Mouse (Mus musculus) limb, embryonic 15.5 days (tissue): Measurements from ENCODE around the gene Pard3. TPM values are rescaled to one million over a fixed set of nuclear protein-coding genes. Genes with fewer than 3 reads are reported as not detected.
A peak's percentile ranks its signal among the peaks of the same experiment; 100 is the strongest.

Experiments used
- ATAC-seq: fragments of 200-750 bp; cut with Nextera tagmentation; 2 replicates; pipeline ENCODE4 v1.8.0; 2017; ENCODE audit warnings: low read depth, moderate TSS enrichment; ENCODE audit not compliant: insufficient number of reproducible peaks, low FRiP score, low TSS enrichment
- H3K27ac ChIP-seq: fragments of 300-500 bp; sonication (generic); 2 replicates; pipeline ENCODE4 v1.5.1; 2015; ENCODE audit warnings: moderate library complexity, mild to moderate bottlenecking, inconsistent platforms
- H3K27me3 ChIP-seq: fragments of 300-500 bp; sonication (generic); 2 replicates; pipeline ENCODE4 v1.6.1; 2015; ENCODE audit warnings: inconsistent platforms
- H3K36me3 ChIP-seq: fragments of 300-500 bp; sonication (generic); 2 replicates; pipeline ENCODE4 v1.6.1; 2015; ENCODE audit warnings: inconsistent platforms
- H3K4me1 ChIP-seq: fragments of 300-500 bp; sonication (generic); 2 replicates; pipeline ENCODE4 v1.6.1; 2015; ENCODE audit warnings: inconsistent platforms
- H3K4me2 ChIP-seq: fragments of 300-500 bp; sonication (generic); 2 replicates; pipeline ENCODE4 v1.6.1; 2015; ENCODE audit warnings: mild to moderate bottlenecking, inconsistent platforms
- H3K4me3 ChIP-seq: fragments of 300-500 bp; sonication (generic); 2 replicates; pipeline ENCODE4 v1.5.1; 2015; ENCODE audit warnings: mild to moderate bottlenecking, inconsistent platforms
- H3K9ac ChIP-seq: fragments of 300-500 bp; sonication (generic); 2 replicates; pipeline ENCODE4 v1.6.1; 2015; ENCODE audit warnings: inconsistent platforms
- H3K9me3 ChIP-seq: fragments of 300-500 bp; sonication (generic); 2 replicates; pipeline ENCODE4 v1.6.1; 2016; ENCODE audit warnings: inconsistent platforms
- WGBS: fragments of 180-500 bp; shearing (Covaris S2); methylation state at CpG from one replicate; pipeline ENCODE4 v1.1.7; 2015; 5-methylcytosine and 5-hydroxymethylcytosine counted together
- polyA plus RNA-seq: library from polyadenylated mRNA; unstranded; fragments of >200 nt; fragmentation: Nextera tagmentation; extraction: Ambion mirVana; gene quantifications from 2 replicates; pipeline ENCODE4 v1.2.1, GENCODE M21; 2015

Gene Pard3
- polyA plus RNA-seq, 1 experiment from 2014 or later, result 37.8 TPM

DNA sequence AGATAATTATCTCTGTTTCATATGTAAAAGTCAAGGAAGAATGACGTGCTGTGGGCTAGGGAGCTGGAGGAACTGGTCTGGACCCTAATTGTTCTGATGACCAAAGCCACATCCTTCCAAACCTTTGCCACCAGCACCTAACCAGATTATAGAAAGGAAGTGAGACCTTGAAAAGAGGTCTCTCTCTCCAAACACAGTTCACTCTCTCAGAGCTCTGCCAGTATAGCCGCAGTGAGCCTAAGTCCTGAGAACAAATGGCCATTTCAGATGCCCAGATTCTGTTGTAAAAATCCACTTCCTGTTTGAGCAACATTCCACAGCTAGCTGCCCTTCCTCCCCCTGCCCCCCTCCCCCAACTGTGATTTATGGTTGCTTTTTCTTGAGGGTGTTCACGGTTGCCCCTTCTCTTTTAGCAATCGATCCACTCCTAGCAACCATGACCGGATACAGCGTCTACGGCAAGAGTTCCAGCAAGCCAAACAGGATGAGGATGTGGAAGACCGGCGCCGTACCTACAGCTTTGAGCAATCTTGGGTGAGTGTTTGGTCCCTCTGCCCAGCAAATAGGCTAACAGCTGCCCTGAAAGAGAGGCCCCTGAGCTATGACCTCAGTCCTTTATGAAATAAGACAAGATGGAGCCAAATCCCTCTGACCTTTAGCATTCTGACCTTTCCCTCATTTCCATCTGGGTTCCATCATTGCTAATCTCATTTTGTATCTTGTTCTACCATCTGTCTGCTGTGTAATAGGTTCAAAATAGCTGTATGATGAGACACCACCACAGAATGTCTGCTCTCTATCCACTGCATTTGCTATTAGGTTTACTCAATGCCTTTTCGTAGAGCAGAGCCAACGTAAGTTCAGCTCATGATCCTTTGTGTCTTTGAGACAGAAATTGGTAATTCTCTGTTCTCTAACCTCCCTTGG, 529.2 kb downstream of the Pard3 start:
- H3K4me2 ChIP-seq, result no peak overlapping the region
- 0 out of 2 replicates have a peak, but pooled peaks cover 4% of the 10 kb centered on the region for H3K4me1 ChIP-seq
- no peaks in the 10 kb centered on the region for H3K27me3 ChIP-seq
- no peak overlapping the region for H3K9ac ChIP-seq
- ATAC-seq, result no peak
- H3K9me3 ChIP-seq, result no peaks in the 10 kb centered on the region
- no peak overlapping the region for H3K27ac ChIP-seq
- H3K4me3 ChIP-seq, result no peak overlapping the region
- H3K36me3 ChIP-seq, result peaks cover 7% of the 10 kb centered on the region; the same call in 1 of the 2 replicates
- WGBS, result 70% methylated on average over 12 of the region's 12 CpGs

- Histone ChIP-seq H3K27ac (no peak overlapping the region), H3K27me3 (no peaks in the 10 kb centered on the region), H3K36me3 (peaks cover 11% of the 10 kb centered on the region; the same call in 1 of the 2 replicates), H3K4me1 (no peaks in the 10 kb centered on the region), H3K4me3 (no peak overlapping the region), H3K9ac (no peak overlapping the region), H3K9me3 (no peaks in the 10 kb centered on the region), H3K4me2 (no peak overlapping the region)
- 78% methylated on average over 2 of the region's 2 CpGs for WGBS
- no peak for ATAC-seq
Observed at GRCm38 (mm10) chr8:127600641-127601040, 536.9 kb downstream of the Pard3 start.

DNA sequence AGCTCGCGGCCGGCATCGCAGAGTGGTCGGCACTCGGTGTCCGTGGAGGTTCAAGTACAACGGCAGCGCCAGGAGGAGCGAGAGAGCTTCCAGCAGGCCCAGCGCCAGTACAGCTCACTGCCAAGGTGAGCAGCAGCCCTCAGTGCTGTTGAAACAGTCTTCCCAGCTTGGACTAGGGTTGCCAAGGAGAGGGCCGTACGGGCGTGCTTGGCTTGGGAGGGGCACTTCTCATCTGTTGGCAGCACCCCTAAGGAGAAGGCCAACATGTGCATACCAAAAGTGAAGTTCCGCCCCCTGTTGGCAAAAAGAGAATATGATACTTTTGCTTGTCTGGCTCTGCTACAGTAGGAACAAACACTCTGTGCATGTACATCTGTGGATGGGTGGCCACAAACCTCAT, 539.4 kb downstream of the Pard3 start:
- H3K4me2 ChIP-seq, result no peak overlapping the region
- H3K36me3 ChIP-seq, result peaks cover 11% of the 10 kb centered on the region; the same call in 1 of the 2 replicates
- no peaks in the 10 kb centered on the region for H3K9me3 ChIP-seq
- ATAC-seq, result 0 out of 2 replicates have a peak, but pooled peaks have one; percentile 52
- no peak overlapping the region for H3K27ac ChIP-seq
- H3K4me1 ChIP-seq, result no peaks in the 10 kb centered on the region
- H3K27me3 ChIP-seq, result no peaks in the 10 kb centered on the region
- WGBS, result 87% methylated on average over 15 of the region's 15 CpGs
- no peak overlapping the region for H3K9ac ChIP-seq
- no peak overlapping the region for H3K4me3 ChIP-seq

GRCm38 (mm10) chr8:127608541-127609270, 545.0 kb downstream of the Pard3 start:
- no peak overlapping the region for H3K4me3 ChIP-seq
- H3K9ac ChIP-seq, result no peak overlapping the region
- H3K27me3 ChIP-seq, result no peaks in the 10 kb centered on the region
- H3K9me3 ChIP-seq, result no peaks in the 10 kb centered on the region
- ATAC-seq, result no peak
- no peak overlapping the region for H3K4me2 ChIP-seq
- peaks cover 12% of the 10 kb centered on the region for H3K36me3 ChIP-seq
- H3K27ac ChIP-seq, result no peak overlapping the region
- H3K4me1 ChIP-seq, result no peaks in the 10 kb centered on the region
- WGBS, result 71% methylated on average over 7 of the region's 7 CpGs

GRCm38 (mm10) chr8:127609316-127609715, 545.6 kb downstream of the Pard3 start:
- Histone ChIP-seq H3K36me3 (peaks cover 12% of the 10 kb centered on the region), H3K9me3 (no peaks in the 10 kb centered on the region), H3K27me3 (no peaks in the 10 kb centered on the region), H3K4me1 (no peaks in the 10 kb centered on the region), H3K9ac (no peak overlapping the region), H3K4me3 (no peak overlapping the region), H3K27ac (no peak overlapping the region), H3K4me2 (no peak overlapping the region)
- ATAC-seq, result no peak
- WGBS, result 81% methylated on average over 10 of the region's 10 CpGs

DNA sequence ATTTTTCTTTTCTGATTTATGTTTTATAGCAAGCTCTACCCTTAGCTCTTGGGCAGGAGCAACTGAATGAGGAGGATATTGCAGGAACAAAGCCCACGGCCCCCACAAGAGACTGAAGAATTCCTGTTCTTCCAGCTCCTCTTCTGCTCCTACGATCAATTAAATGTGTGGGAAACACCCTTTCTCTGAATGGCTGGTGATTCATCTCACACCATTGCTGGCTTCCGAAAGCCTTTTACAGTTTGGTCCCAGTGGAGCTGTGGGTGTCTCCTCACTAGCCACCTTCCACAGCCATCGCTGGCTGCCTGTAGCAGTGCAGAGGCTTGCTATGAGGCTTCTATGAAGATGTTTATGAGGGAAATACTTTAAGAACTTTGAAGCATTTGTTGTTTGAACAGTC, 550.5 kb downstream of the Pard3 start:
- no peak overlapping the region for H3K9ac ChIP-seq
- peaks cover 12% of the 10 kb centered on the region for H3K36me3 ChIP-seq
- no peaks in the 10 kb centered on the region for H3K27me3 ChIP-seq
- no peaks in the 10 kb centered on the region for H3K4me1 ChIP-seq
- H3K9me3 ChIP-seq, result no peaks in the 10 kb centered on the region
- no peak overlapping the region for H3K4me2 ChIP-seq
- WGBS, result 62% methylated on average over 4 of the region's 4 CpGs
- no peak for ATAC-seq
- no peak overlapping the region for H3K4me3 ChIP-seq
- no peak overlapping the region for H3K27ac ChIP-seq

DNA sequence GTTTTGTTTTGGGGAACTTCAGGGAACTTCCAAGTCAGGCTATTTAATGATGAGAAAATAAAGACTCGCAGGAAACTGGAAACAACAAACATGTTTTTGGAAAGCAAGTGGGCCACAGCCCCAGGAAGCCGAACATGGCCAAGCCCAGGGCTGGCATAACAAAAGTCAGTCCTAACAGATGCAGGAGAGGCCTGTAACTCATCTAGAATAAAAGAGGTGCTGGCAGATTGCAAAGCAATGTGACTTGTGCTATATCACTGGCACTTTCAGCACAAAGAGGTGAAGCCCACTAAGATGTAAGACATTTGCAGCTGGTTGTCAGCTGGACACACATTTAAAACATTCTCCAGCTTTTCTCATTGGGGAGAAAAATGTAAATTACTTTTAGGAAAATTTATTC, 553.0 kb downstream of the Pard3 start:
- Histone ChIP-seq H3K4me1 (no peaks in the 10 kb centered on the region), H3K27ac (no peak overlapping the region), H3K36me3 (no peaks in the 10 kb centered on the region), H3K4me3 (no peak overlapping the region), H3K4me2 (no peak overlapping the region), H3K9ac (no peak overlapping the region), H3K9me3 (no peaks in the 10 kb centered on the region), H3K27me3 (no peaks in the 10 kb centered on the region)
- WGBS, result 68% methylated on average over 2 of the region's 2 CpGs
- no peak for ATAC-seq

DNA sequence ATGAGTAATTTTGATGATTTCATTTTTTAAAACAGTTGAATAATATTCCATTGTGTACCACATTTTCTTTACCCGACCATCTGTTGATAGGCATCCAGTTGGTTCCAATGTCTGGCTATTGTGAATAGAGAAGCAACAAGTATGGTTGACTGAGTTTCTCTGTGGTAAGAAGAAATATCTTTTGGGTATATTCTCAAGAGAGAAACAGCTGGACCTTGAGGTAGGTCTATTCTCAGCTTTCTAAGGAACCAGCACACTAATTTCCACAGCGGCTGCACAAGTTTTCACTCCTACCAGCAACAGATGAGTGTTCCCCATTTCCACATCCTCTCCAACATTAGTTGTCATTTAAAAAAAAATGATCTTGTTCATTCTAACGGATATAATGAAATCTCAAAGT, 558.4 kb downstream of the Pard3 start:
- H3K9me3 ChIP-seq, result no peaks in the 10 kb centered on the region
- H3K27ac ChIP-seq, result no peak overlapping the region
- H3K4me1 ChIP-seq, result no peaks in the 10 kb centered on the region
- no peak overlapping the region for H3K9ac ChIP-seq
- H3K36me3 ChIP-seq, result no peaks in the 10 kb centered on the region
- H3K27me3 ChIP-seq, result no peaks in the 10 kb centered on the region
- ATAC-seq, result no peak
- no peak overlapping the region for H3K4me2 ChIP-seq
- H3K4me3 ChIP-seq, result no peak overlapping the region
- 90% methylated on average over 3 of the region's 3 CpGs for WGBS

DNA sequence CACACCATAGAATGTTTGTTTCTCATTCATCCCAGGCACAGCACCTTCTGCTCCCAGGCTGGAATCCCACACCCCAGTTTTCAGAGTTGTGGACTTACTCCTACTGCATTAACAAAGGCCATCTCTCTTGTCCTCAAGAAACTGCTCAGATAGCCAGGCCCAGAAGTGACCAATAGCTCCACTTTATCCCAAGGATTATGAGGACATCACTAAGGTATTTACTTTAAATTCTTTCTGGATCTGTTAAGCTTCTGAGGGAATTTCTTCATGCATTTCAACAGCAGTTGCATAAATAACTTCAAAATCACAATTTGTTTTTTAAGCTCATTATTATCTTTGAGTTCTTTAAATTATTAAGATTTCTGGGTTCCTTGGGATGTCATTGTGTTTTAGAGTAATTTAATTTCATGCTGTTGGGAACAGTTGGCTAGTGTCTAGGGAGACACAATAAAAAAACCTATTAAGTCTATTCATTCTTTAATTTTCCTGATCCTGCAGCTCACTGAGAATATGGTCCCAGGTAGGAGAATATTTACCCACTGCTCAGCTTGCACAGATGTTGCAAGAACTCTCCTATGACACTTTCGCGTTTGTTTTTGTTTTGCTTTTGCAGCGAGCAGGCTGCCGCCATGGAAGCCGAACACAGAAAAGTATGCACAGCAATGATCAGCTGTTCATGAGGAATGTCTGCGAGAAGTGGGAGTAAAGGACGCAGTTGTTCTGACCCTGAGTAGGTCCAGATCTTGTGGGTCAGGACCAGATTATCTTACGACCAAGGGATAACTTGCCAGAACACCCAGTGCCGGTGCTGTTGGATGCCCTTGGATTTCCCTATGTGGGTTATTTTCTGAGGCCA, 574.8 kb downstream of the Pard3 start:
- Histone ChIP-seq H3K4me1 (no peaks in the 10 kb centered on the region), H3K4me3 (no peak overlapping the region), H3K36me3 (no peaks in the 10 kb centered on the region), H3K27ac (no peak overlapping the region), H3K27me3 (no peaks in the 10 kb centered on the region), H3K9ac (no peak overlapping the region), H3K4me2 (no peak overlapping the region), H3K9me3 (no peaks in the 10 kb centered on the region)
- ATAC-seq, result no peak
- 80% methylated on average over 9 of the region's 9 CpGs for WGBS

DNA sequence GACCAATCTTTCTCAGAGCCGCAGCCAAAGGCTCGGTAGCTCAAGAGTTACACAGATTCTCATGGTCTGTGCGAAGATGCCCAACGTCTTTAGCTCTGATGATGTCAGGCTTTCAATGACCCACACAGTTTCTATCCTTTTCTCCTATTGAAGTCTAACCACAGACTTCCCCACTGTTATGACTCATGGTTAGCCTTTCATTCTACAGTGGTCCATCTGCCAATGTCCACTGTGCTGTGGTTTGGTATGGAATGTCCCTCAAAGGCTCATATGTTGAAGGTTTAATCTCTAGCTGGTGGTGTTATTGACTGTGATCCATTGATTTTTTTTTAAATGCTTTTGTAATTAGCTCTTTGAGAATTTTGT, 575.4 kb downstream of the Pard3 start:
- 89% methylated on average over 4 of the region's 4 CpGs for WGBS
- no peak overlapping the region for H3K9ac ChIP-seq
- H3K4me3 ChIP-seq, result no peak overlapping the region
- no peaks in the 10 kb centered on the region for H3K36me3 ChIP-seq
- H3K27ac ChIP-seq, result no peak overlapping the region
- no peaks in the 10 kb centered on the region for H3K9me3 ChIP-seq
- H3K27me3 ChIP-seq, result no peaks in the 10 kb centered on the region
- no peak overlapping the region for H3K4me2 ChIP-seq
- ATAC-seq, result no peak
- no peaks in the 10 kb centered on the region for H3K4me1 ChIP-seq

DNA sequence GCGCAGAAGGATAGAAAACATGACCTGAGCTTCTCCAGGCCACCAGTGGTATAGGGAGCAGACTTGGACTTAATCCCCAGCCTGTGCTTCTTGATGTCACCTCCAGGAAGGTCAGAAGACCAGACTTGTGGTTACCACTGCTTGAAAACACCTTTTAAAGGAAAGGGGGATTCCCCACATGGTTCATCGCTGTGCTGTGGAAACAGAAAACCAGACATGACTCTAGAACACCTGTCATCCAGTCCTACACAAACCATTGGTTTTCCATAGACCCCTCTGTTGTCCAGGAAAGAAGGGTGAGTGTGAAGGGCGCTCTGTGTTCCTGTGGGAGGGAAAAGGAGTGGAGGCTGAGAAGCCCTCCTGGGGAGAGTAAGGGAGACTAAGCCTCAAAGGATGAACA, 591.9 kb downstream of the Pard3 start:
- H3K4me3 ChIP-seq, result no peak overlapping the region
- no peak overlapping the region for H3K9ac ChIP-seq
- H3K27ac ChIP-seq, result no peak overlapping the region
- H3K4me2 ChIP-seq, result no peak overlapping the region
- H3K9me3 ChIP-seq, result no peaks in the 10 kb centered on the region
- H3K36me3 ChIP-seq, result no peaks in the 10 kb centered on the region
- WGBS, result 93% methylated on average over 3 of the region's 3 CpGs
- no peak for ATAC-seq
- H3K4me1 ChIP-seq, result no peaks in the 10 kb centered on the region
- H3K27me3 ChIP-seq, result no peaks in the 10 kb centered on the region
